Mouse (Mus musculus) ovary, postnatal 36 days (tissue): Measurements from ENCODE around the gene Hmga1.

Experiments used
- DNase-seq: peaks from one replicate; pipeline ENCODE4 v3.0.0; 2022; ENCODE audit warnings: low spot score, mixed read lengths

Gene Hmga1

DNA sequence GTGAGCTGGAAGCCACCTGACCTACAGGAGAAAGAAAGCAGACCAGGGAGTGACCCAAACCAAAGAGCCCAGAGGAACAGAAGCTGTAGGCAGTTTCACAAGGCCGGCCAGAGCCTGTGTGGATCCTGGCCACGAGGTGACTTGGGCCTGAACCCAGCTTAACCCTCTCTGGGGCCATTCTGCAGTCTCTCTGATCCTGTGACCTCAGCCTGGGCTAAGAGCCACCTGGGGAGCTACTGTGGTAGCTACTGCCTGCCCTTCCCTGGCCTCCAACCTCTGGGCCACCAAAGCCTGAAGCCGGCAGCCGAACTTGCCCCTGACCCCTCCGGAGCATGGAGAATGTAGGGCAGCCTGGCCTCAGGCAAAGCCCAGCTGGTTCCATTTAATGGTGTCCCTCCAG lies 27.5 kb upstream of the Hmga1 start:
- no peak for DNase-seq

DNA sequence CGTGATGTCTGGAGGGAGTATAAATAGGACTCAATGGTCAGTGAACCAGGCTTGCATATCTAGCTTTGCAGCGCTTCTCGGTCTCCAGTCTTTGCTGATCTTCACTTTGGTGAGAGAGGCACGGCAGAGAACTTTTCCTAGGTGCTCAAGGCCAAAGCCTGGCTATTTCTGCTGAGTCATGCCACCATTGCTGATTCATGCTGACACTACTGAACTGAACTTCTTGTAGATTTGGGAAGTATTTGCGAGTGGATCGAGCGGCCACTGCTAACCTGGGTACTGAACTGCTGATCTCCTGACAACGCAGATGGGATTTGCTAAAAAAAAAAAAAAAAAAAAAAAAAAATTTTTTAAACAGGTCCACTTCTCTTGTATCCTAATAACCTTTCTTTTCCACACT lies 24.2 kb upstream of the Hmga1 start:
- no peak for DNase-seq

DNA sequence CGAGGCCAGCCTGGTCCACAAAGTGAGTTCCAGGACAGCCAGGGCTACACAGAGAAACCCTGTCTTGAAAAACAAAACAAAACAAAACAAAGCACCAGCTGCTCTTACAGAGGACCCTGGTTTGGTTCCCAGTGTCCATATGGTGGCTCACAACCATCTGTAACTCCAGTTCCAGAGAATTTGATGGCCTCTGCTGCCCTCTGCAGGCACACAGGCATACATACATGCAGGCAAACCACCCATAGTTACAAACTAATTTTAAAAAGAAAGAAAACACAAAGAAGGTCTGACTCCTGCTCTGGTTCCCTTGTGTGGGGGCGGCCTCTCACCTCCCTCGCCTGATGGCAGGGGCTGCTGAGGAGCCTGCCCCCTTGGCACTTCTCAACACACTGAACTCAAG lies 22.9 kb upstream of the Hmga1 start:
- no peak for DNase-seq

DNA sequence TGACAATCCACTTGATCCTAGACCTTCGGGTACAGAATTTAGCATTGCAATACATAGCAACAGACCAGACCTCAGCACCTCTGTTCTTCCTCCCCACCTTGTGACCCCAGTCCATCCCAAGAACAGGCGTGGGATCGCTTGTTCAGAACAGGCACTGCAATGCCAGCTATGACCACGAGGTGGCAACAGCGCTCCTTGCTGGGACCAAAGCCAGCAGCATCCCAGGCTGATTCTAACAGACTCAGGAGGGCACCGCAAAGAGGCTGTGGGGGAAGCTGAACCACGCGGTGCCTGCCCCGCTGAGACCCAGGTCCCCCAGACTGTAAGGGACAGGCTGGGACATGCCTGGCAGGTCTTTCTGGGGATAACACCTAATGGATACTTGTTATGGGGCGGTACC lies 21.6 kb upstream of the Hmga1 start:
- peak; percentile 84 for DNase-seq

DNA sequence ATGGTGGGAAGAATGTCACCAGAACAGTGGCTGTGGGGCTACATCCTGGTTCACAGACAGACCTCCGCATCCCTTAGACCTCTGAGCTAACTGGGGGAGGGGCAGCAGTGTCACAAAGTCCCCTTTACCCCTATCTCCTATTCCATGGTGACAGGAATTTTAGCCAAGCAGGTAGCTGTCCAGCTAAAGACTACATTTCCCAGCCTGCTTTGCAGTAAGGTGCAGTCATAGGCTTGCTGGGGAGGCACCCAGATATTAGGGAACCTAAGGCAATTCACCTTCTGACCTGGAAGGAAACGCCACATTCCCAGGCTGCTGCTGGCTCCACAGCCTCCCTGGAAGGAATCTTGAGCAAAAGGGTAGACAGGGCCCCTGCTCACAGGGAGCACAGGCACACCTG lies 15.0 kb upstream of the Hmga1 start:
- no peak for DNase-seq

DNA sequence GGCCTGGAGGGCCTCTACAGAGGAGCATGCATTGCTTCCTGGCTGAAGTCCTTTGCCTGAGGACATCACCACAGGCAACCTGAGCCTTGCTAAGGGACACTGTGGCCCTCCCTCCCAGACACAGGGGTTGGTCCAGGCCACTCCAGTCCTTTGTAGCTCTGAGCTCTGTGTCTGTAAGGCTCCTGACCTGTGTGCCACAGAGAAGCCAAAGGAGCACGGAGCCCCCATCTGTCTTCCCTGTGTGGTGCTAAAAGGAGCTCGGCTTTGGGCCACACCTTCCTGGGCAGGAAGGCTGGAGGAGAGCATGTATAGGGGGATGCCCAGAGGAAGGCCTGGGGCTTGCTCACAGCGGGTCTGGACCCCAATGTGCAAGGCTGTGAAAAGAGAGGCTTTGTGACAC lies 14.3 kb upstream of the Hmga1 start:
- no peak for DNase-seq

DNA sequence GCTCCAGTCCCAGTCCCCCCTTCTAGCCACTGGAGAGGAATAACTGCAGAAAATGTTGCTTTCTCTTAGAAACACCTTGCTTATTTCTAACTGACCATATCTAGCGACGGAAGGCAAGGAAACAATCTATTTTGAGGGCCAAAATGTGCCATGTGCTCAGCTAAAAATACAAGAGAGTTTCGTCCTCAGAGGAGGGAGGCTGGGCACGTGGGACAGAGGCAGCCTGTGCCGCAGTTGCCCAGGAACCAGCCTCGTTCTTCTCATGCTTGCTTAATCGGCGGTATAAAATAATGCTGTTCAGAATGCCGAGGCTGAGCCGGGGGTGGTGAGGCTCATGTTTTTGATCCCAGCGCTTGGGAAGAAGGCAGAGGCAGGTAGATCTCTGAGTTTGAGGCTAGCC lies 11.7 kb upstream of the Hmga1 start:
- DNase-seq = no peak

DNA sequence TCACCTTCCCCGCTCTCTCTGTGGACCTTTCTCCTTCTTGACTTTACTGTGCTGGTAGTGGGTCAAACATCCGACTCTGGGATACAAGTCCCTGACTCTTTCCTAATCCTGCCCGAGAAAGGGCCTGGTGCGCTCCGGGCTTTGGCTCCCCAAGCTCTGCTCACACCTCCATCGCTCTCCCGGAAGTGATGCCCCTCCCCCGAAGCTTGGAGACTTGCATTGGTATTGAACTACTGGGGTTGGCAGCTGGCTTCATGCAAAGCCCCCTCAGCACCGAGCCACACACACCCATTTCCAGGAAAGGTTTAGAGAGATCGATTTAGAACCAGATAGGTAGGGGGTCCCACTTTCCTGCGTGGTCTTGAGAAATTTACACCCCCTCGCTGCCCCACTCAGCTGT lies 10.3 kb upstream of the Hmga1 start:
- no peak for DNase-seq

DNA sequence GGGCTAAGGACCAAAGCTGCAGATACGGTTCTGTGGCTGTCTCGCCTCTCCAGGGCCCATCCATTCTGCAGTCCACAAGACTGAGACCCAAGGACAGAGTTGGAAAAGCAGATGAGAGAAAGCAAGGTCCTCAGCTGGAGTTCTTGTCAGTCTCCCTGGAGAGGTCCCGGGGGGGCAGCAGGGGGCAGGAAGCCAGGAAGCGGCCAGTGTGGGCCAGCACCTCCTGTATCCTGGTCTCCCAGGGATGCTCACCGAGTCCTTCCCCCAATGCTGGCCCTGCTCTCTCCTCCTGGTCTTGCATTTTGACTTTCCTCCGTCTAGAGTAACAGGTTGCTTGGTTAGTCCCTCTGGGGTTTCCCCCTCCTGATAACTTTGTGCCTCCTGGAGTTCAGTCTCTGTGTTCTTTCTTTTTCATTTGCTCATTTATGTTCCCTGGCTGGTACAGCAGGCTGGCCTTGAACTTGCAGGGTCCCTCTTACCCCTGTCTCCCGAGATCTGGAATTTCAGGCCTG lies 9.7 kb upstream of the Hmga1 start:
- DNase-seq = no peak

DNA sequence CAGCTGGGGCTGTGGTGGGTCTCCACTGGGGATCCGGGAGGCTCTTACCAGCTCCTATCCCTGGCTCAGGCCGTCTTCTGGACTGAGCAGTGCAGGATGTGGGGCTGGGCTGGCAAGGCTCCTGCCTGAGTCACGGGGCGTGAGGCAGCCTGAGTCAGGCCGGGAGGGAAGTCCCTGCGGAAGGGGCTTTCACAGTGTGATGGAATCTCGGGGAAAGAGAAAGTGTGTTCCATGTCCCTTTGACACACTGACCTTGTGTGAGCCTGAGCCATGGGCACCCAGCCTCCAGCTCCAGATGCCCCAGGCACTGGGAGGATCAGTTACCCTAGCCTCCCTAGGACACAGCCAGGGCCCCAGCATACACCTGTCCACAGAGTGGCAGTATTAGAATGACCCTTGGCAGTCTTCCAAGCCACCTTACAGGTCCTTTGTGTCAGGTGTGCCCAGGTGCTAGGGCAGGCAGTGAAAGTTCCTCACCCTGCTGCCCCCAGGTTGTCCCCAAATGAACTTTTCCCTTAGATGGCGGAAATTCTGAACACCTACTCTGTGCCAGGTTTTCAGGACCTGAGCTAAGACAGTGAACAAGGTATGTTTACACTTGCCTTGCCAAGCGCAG lies 8.9 kb upstream of the Hmga1 start:
- DNase-seq = peak; percentile 33

DNA sequence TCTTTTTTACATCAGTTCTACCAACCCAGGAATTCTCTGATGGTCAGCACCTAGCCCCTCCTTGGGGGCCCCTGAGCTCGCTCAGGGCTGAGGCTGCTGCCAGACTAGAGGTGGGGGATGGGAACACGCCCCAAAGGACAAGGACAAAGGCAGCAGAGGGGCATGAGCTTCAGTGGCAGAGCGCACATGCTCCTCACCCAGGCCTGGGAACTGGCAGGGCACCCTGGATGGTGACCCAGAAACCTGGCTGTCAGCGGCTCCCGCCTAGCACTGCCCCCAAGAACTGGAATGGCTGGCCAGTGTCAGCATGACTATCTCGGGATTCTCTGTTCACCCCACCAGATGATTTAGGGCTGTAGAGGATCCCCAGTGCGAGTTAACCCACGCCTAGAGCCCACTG lies 7.1 kb upstream of the Hmga1 start:
- DNase-seq = no peak

DNA sequence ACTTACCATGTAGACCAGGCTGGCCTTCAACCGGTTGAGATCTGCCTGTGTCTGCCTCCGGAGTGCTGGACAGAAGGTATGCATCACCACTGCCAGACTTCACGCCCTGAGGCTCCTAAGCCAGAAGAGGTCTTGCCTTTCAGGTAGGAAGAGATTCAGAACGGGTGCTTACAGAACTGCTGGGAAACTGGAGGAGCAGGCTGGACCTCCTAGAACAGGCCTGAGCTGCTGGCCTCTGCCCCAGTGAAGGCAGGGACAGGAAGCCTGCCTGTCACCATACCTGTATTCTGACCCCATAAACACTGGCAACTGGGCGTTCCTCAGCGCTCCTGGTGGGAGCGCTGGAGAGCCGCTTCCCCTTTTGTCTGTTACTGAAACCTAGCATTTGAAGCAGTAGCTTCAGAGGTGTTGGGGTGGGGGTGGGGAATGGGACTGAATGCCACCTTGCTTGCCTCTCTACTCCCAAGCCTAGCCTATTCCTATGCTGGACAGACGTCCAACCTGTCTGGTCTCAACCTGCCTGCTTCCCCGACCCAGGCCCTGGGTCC lies 4.8 kb upstream of the Hmga1 start:
- DNase-seq = no peak

DNA sequence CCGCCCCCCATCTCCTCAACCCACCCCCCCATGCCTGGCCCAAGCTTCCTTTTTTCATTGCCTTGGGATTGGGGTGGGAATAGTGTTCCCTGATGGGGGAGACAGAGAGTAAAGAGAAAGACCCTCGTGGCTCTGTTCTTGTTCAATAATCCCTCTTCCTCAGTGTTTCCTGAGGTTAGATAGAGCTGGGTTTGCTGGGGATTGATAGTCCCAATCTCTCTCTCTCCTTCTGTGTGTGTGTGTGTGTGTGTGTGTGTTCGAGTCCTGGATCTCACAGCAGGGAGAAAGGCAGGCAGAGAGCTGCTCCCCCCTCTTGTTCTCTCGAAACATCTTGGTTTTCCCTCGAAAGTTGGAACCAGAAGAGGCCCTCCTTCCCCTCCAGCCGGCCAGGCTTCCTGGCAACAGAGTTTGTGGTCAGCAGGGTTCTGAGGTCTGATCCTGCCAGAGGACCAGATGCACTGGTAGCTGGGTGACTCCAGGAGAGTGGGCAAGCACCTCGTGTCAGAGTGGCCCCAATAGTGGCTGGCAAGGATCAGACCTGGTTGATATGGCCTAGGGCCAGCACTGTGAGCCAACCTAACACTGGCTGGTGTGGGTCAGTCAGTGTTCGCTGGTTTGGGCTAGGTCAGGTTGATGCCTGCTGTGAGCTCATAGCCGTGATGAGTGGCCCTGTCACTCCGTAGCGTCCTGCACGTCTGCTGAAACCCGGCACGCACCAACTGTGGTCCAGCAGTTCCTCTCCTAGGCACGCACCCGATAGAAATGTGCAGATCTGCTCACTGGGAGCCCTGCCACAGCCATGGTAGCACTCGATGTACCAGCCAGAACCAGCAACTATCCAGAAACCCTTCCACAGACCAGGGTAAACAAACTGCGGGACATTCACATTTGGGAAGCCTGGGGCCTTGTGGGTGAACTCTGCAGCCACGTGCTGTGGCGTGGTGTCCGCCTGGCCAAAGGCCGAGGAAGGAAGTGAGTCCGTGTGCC lies 3.8 kb upstream of the Hmga1 start:
- DNase-seq = no peak

DNA sequence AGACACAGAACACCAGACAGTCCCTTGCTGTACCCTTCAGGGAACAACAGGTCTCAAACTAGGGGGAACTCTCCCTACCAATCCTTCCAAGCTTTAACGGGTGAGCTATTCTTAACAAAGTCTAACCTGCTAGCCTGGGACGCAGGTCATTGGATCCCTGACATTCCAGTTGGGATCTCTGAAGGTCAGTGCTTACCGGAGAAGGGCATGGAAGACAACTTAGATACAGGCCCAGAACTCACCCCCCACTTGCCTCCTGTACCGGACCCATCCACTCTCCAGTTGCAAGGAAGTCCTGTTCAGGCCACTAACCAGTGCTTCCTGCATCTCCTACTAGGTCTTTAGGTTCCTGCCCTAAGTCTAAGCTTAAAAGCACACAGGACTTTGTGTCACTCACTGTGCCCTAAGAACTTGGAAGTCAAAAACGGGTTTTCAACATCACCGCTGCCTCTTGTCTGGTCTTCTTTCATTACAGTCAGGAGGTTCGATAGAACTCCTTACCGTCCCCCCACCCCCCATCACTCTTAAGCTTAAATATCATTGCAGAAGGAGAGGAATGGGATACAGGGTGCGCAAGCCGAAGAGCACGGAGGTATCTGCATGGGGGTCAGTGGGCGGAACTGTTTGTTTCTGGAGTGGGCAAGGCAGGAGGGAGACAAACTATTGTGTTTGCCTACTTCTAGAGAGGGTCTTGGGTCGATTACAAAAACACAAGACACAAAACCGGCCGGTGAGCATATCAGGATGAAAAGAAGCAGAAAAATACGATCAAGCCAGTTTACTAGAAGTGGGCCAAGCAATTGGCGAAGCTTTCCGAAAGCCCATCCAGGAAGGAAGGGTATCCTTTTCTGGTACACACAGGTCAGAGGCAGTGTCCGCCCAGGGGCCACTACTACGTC lies 2.0 kb upstream of the Hmga1 start:
- no peak for DNase-seq

DNA sequence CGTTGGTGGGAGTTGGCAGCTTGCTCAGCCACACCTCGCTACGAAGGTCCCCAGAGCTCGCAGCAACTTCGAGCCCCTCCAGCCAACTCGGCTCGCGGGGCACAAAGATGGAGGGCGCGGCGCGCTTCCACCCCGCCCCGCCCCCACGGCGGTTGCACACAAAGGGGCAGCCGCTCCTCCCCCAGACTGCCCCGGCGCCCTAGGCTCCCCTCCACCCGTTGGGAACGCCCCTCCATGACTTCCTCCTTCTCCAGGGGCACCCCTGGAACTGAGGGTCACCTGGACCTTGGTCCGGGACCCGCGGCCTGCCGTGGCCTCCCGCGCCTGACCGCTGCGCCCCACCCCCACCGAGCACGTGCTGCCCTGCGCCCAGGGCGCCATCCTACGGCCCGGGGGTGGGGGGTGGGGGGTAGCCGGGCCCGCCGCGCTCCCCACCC lies 1.2 kb upstream of the Hmga1 start:
- DNase-seq = peak; percentile 49

DNA sequence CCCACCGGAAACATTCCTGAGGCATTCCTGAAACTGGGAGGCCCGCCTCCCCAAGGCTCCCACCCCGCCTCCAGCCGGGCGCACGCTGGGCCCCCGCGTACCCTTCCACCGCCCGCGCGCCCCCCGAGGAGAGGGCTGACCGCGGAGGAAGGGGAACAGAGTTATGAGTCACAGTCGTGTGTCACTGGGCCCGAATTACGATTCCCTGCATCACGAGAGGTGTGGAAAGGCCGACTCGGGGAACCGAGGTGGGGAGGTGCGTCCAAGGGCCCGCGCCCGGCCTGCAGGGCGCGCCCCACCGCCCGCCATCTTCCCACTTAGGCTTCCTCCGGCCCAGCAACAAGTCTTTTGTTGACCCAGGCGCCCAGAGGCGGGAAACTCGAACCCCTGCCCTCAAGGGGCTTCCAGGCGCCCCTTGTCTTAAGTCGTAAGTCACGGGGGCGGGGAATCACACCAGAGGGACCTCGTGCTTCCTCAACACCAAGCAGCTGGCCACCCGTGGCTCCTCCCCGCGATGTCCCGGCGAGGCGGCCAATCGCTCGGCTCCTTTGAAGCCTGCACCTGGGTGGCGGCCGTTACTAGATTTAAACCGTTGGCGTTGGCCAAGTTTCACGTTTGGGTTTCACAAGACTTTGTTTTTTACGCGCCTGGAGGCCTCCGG lies 655 bp upstream of the Hmga1 start:
- DNase-seq = peak; percentile 60

DNA sequence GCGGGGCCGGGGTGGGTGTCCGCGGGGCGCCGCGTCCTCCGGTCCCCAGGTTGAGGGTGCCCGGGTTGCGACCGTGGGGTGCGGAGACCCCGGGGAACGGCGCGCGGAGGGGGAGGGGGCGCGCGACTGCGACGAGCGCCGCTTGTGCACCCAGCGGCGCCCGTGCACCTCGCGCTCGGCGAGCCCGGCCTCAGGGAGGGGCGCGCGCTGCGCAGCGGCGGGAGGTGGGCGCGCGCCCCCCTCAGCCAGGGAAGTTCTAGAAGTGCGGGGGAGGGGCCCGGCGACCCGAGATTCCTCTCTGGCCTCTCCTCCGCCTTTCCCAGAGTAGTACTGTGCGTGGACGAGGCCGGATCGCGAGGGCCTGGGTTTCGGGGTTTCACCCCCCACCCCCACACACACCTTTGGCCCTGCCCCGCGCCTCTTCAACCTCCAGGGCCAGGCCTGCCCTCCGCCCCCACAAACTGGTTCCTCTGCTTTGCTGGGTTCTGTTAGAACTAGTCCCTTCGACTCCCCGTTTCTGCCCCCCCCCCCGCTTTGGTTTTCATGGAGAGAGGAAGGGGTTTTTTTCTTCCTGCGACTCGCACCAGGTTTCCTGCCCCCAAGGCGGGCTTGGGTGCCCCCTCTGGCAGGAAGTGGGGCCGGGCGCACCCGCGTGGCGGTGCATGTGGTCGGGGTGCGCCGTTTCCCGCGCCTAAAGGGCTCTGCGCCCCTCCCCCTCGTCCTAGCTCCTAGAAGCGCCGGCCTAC lies 1.1 kb downstream of the Hmga1 start:
- DNase-seq = peak; percentile 37

DNA sequence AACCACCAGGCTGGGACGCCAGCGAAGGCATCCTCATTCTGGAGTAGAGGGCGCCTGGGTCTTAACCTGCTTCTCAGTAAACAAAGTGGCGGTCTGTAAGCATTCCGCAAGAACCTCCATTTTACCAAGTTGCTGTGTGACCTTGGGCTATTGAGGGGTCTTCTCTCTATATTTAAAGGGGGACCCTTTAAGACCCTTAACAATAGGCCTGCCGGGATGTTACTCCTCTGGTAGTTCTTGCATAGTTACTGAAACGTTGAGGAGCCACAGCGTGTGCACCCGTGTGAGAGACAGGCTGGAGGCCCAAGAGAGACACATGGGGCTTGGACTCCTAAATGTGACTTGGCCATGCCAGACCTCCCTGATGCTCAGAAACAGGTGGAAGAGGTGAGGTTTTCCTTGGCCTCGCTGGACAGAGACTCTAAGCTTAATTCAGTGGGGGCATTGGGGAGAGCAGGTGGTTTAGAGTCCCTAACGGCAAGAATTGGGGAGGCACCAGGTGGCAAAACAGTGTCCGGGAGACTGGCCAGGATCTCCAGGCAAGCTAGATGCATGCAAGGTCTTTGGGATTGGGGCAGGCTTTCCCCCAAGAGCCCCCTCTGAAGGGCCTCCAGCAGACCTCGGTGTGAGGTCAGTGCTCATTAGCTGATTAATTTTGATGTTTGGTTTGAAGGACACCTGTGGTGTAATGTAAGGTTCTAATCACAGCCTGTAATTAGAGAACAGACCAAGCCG lies 1.8 kb downstream of the Hmga1 start:
- DNase-seq = no peak

DNA sequence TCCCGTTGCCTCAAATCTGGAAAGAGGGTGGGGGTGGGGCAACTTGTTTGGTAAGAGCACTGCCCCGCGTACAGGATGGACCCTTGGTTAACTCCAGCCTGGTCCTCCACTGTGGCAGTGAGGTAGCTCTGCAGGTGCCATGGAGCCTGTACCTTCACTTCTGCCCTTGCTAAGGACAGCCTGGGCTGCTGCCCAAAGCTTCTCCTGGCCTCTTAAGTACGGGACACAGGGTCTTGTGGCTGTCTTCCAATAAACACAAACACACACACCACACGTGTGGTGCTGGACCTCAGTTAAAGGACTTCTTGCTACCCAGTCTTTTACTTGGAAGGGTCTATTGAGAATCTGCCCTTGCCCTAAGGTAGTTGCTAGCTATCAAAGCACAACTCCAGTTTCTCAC lies 2.5 kb downstream of the Hmga1 start:
- no peak for DNase-seq

DNA sequence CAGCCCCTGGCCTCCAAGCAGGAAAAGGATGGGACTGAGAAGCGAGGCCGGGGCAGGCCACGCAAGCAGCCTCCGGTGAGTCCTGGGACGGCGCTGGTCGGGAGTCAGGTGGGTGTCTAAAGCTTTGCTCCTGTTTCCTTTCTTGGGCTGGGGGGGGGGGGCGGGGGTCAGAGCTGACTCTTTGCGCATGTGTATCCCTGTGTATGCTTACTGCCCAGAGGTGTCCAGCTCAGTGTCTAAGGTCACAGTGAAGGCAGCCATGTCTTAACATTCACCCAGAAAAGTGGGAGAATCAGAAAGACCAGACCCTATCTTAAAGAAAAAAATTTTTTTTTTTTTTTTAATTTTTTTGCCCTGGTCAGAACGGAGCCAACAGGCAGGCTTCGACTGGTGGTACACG lies 3.3 kb downstream of the Hmga1 start:
- DNase-seq = no peak
